In genomic region chr10:68103988-68104387, GRCm38 (mm10) we compare ENCODE assay signal across 9 mouse cellular contexts.
A peak's percentile ranks its signal among the peaks of the same experiment; 100 is the strongest.
DNase-seq lines count a peak whose midpoint lies in the region; ATAC-seq and TF ChIP-seq lines count a peak whose summit lies in the region.
"Had no signal": no experiment of that assay in that cellular context is flagged by ENCODE, and none has a peak within 500 bp of the region (broad histone marks: within the 10 kb centered on the region; RNA-seq: fewer than 3 reads in every experiment).

No protein-coding gene starts in this region.

- intact Hi-C loops in left cerebral cortex, postnatal 36 days (cut with DNase I): no loop called here

- no peak overlapping the region for H3K9ac ChIP-seq in forebrain, embryonic 11.5 days (ENCODE audit: low read length)
- H3K9ac ChIP-seq in forebrain, embryonic 13.5 days: no peak overlapping the region
- no peak overlapping the region for H3K9ac ChIP-seq in embryonic facial prominence, embryonic 13.5 days
- no peak overlapping the region for H3K9ac ChIP-seq in limb, embryonic 14.5 days (ENCODE audit: low read depth, low read length, severe bottlenecking)

- H3K27me3 ChIP-seq in forebrain, embryonic 11.5 days (ENCODE audit: control insufficient read depth, insufficient read depth, low read length): no peaks in the 10 kb centered on the region
- no peaks in the 10 kb centered on the region for H3K27me3 ChIP-seq in forebrain, embryonic 13.5 days
- no peaks in the 10 kb centered on the region for H3K27me3 ChIP-seq in embryonic facial prominence, embryonic 13.5 days
- H3K27me3 ChIP-seq in limb, embryonic 14.5 days (ENCODE audit: control insufficient read depth, insufficient read depth, low read length): no peaks in the 10 kb centered on the region

- H3K27ac ChIP-seq in forebrain, embryonic 11.5 days (ENCODE audit: low read depth, low read length): no peak overlapping the region
- H3K27ac ChIP-seq in forebrain, embryonic 13.5 days: no peak overlapping the region
- peak overlapping the region; percentile 87 for H3K27ac ChIP-seq in embryonic facial prominence, embryonic 13.5 days
- peak overlapping the region; percentile 64; the same call in 1 of the 2 replicates for H3K27ac ChIP-seq in limb, embryonic 14.5 days (replicated peaks; ENCODE audit: low read depth, low read length)

- 0 out of 2 replicates have a peak, but pooled peaks have one; percentile 18 for ATAC-seq in forebrain, embryonic 11.5 days (replicated peaks; ENCODE audit: low FRiP score)
- ATAC-seq in forebrain, embryonic 13.5 days: no peak
- ATAC-seq in embryonic facial prominence, embryonic 13.5 days (ENCODE audit: insufficient number of reproducible peaks, insufficient read depth, low FRiP score, low TSS enrichment, low read depth): peak; percentile 87
- peak; percentile 71 for ATAC-seq in limb, embryonic 14.5 days (ENCODE audit: low FRiP score, low read depth)

- no peak for TF ChIP-seq POLR2A in limb, embryonic 14.5 days (IDR thresholded peaks at IDR 0.05; ENCODE audit: borderline replicate concordance, extremely low read depth, insufficient read depth, insufficient read length)

- H3K36me3 ChIP-seq in forebrain, embryonic 11.5 days (ENCODE audit: control insufficient read depth, insufficient read depth, low read length): no peaks in the 10 kb centered on the region
- no peaks in the 10 kb centered on the region for H3K36me3 ChIP-seq in forebrain, embryonic 13.5 days (ENCODE audit: poor library complexity, severe bottlenecking)
- H3K36me3 ChIP-seq in embryonic facial prominence, embryonic 13.5 days: peaks cover 23% of the 10 kb centered on the region
- peaks cover 21% of the 10 kb centered on the region for H3K36me3 ChIP-seq in limb, embryonic 14.5 days (ENCODE audit: control insufficient read depth, insufficient read depth, low read length)

- no peak for DNase-seq in forebrain, embryonic 11.5 days (ENCODE audit: low spot score)
- peak; percentile 18 to 35 for DNase-seq in left cerebral cortex, postnatal 36 days (ENCODE audit: low spot score in 2 of 2)
- DNase-seq in left cerebral cortex, adult 11 months (ENCODE audit: low spot score): no peak
- peak; percentile 76 for DNase-seq in limb, embryonic 14.5 days (ENCODE audit: low spot score)
- DNase-seq in frontal cortex, postnatal 14 days (ENCODE audit: low spot score in 2 of 2): no peak
- no peak for DNase-seq in spleen, adult 12 weeks (ENCODE audit: low spot score)
- DNase-seq: lung, adult 2 months had no signal

- H3K4me1 ChIP-seq in forebrain, embryonic 11.5 days (replicated peaks; ENCODE audit: control insufficient read depth, insufficient read depth, low read length): peaks cover 8% of the 10 kb centered on the region; the same call in 1 of the 2 replicates
- H3K4me1 ChIP-seq in forebrain, embryonic 13.5 days: peaks cover 34% of the 10 kb centered on the region
- peaks cover 52% of the 10 kb centered on the region for H3K4me1 ChIP-seq in embryonic facial prominence, embryonic 13.5 days
- peaks cover 30% of the 10 kb centered on the region for H3K4me1 ChIP-seq in limb, embryonic 14.5 days (ENCODE audit: control insufficient read depth, insufficient read depth, low read length)

- no peak overlapping the region for H3K4me2 ChIP-seq in forebrain, embryonic 11.5 days (ENCODE audit: low read depth, low read length, severe bottlenecking)
- H3K4me2 ChIP-seq in forebrain, embryonic 13.5 days: no peak overlapping the region
- H3K4me2 ChIP-seq in embryonic facial prominence, embryonic 13.5 days: peak overlapping the region; percentile 30; the same call in 1 of the 2 replicates
- no peak overlapping the region for H3K4me2 ChIP-seq in limb, embryonic 14.5 days (replicated peaks; ENCODE audit: low read depth, low read length, severe bottlenecking)

- 80% methylated on average over 5 of the region's 5 CpGs for WGBS in forebrain, embryonic 11.5 days
- 70% methylated on average over 5 of the region's 5 CpGs for WGBS in forebrain, embryonic 13.5 days
- WGBS in embryonic facial prominence, embryonic 13.5 days: 16% methylated on average over 5 of the region's 5 CpGs
- 17% methylated on average over 5 of the region's 5 CpGs for WGBS in limb, embryonic 14.5 days

- no peak overlapping the region for H3K4me3 ChIP-seq in forebrain, embryonic 11.5 days (ENCODE audit: low read depth, low read length)
- no peak overlapping the region for H3K4me3 ChIP-seq in forebrain, embryonic 13.5 days
- no peak overlapping the region for H3K4me3 ChIP-seq in embryonic facial prominence, embryonic 13.5 days
- H3K4me3 ChIP-seq in limb, embryonic 14.5 days (replicated peaks; ENCODE audit: low read length): no peak overlapping the region

- no peaks in the 10 kb centered on the region for H3K9me3 ChIP-seq in forebrain, embryonic 11.5 days (ENCODE audit: control insufficient read depth, low read length)
- no peaks in the 10 kb centered on the region for H3K9me3 ChIP-seq in forebrain, embryonic 13.5 days (replicated peaks)
- H3K9me3 ChIP-seq in embryonic facial prominence, embryonic 13.5 days: no peaks in the 10 kb centered on the region
- H3K9me3 ChIP-seq in limb, embryonic 14.5 days (ENCODE audit: control insufficient read depth, low read length): no peaks in the 10 kb centered on the region

Comparison
In these comparisons a context has a peak if more than half of its experiments do, and no peak if none do; other contexts are left out.
1. DNase-seq: peak in left cerebral cortex, postnatal 36 days (2 of 2) and limb, embryonic 14.5 days (single experiment); none in forebrain, embryonic 11.5 days (single experiment), left cerebral cortex, adult 11 months (single experiment), frontal cortex, postnatal 14 days (0 of 2) and spleen, adult 12 weeks (single experiment).
2. H3K27ac ChIP-seq: peak in embryonic facial prominence, embryonic 13.5 days (single experiment) and limb, embryonic 14.5 days (single experiment); none in forebrain, embryonic 11.5 days (single experiment) and forebrain, embryonic 13.5 days (single experiment).